Mouse (Mus musculus) B cell, adult 2 months (primary cell): ENCODE measurements around the gene Myl10.

Experiments
- DNase-seq, 2 experiments: peaks; one replicate each; pipeline ENCODE4 v3.0.0; 2022

Myl10 gene

GRCm38 (mm10) chr5:136692784-136693183, at the start of gene Myl10:
Gene Myl10 (plus strand): TSS chr5:136693146.
- DNase-seq = no peak

GRCm38 (mm10) chr5:136646731-136647328, 46.1 kb upstream of the Myl10 start:
- peak; percentile 66 to 67 for DNase-seq

GRCm38 (mm10) chr5:136649071-136649470, 43.9 kb upstream of the Myl10 start:
- no peak for DNase-seq

GRCm38 (mm10) chr5:136649655-136650054, 43.3 kb upstream of the Myl10 start:
- DNase-seq = peak; percentile 43 to 51

GRCm38 (mm10) chr5:136654481-136654880, 38.5 kb upstream of the Myl10 start:
- DNase-seq = no peak

- peak; percentile 54 to 58 for DNase-seq
Measured at GRCm38 (mm10) chr5:136656830-136657395, 36.0 kb upstream of the Myl10 start.

- DNase-seq = peak in 1 of 2 experiments; percentile 19
Measured at GRCm38 (mm10) chr5:136660721-136661120, 32.2 kb upstream of the Myl10 start.

- no peak for DNase-seq
Measured at GRCm38 (mm10) chr5:136662281-136662680, 30.7 kb upstream of the Myl10 start.

- no peak for DNase-seq
Measured at GRCm38 (mm10) chr5:136662822-136663221, 30.1 kb upstream of the Myl10 start.

- DNase-seq = peak; percentile 82 to 84
Measured at GRCm38 (mm10) chr5:136664497-136664896, 28.4 kb upstream of the Myl10 start.

GRCm38 (mm10) chr5:136676315-136677030, 16.5 kb upstream of the Myl10 start:
- DNase-seq = no peak

GRCm38 (mm10) chr5:136678840-136679348, 14.1 kb upstream of the Myl10 start:
- peak; percentile 42 to 46 for DNase-seq

GRCm38 (mm10) chr5:136686349-136686748, 6.6 kb upstream of the Myl10 start:
- DNase-seq = no peak

- DNase-seq = no peak
Measured at GRCm38 (mm10) chr5:136687561-136687960, 5.4 kb upstream of the Myl10 start.

GRCm38 (mm10) chr5:136688841-136689240, 4.1 kb upstream of the Myl10 start:
- no peak for DNase-seq

GRCm38 (mm10) chr5:136691170-136691569, 1.8 kb upstream of the Myl10 start:
- DNase-seq = no peak

GRCm38 (mm10) chr5:136693418-136693817, 472 bp downstream of the Myl10 start:
- peak; percentile 9 to 12 for DNase-seq

GRCm38 (mm10) chr5:136694976-136695375, 2.0 kb downstream of the Myl10 start:
- DNase-seq = peak; percentile 10 to 16

- no peak for DNase-seq
Measured at GRCm38 (mm10) chr5:136696516-136696915, 3.6 kb downstream of the Myl10 start.

GRCm38 (mm10) chr5:136697618-136698017, 4.7 kb downstream of the Myl10 start:
- DNase-seq = no peak

GRCm38 (mm10) chr5:136702159-136702725, 9.3 kb downstream of the Myl10 start:
- DNase-seq = no peak

GRCm38 (mm10) chr5:136703751-136704150, 10.8 kb downstream of the Myl10 start:
- DNase-seq = peak; percentile 85 to 86

- DNase-seq = no peak
Measured at GRCm38 (mm10) chr5:136704151-136704550, 11.2 kb downstream of the Myl10 start.

GRCm38 (mm10) chr5:136705532-136705931, 12.6 kb downstream of the Myl10 start:
- DNase-seq = peak; percentile 58 to 63
